Mouse (Mus musculus) Muller cell, postnatal 12 days (primary cell): ENCODE results near the gene Pcgf5.
A peak's percentile ranks its signal among the peaks of the same experiment; 100 is the strongest.

Experiments used
- DNase-seq: peaks from one replicate; pipeline ENCODE4 v3.0.0-alpha.2; 2015; ENCODE audit errors: inconsistent ontology term

The Pcgf5 gene

GRCm38 (mm10) chr19:36348161-36348800 is at the start of gene Pcgf5:
TSS of gene Pcgf5 (plus strand) at chr19:36348309.
- peak; percentile 91 for DNase-seq

GRCm38 (mm10) chr19:36305542-36305941 is 42.6 kb upstream of the Pcgf5 start:
- DNase-seq = peak; percentile 2

- no peak for DNase-seq
Measured at GRCm38 (mm10) chr19:36314010-36314409, 34.1 kb upstream of the Pcgf5 start.

- no peak for DNase-seq
Measured at GRCm38 (mm10) chr19:36319735-36320134, 28.4 kb upstream of the Pcgf5 start.

- no peak for DNase-seq
Measured at GRCm38 (mm10) chr19:36321066-36321465, 27.0 kb upstream of the Pcgf5 start.

- no peak for DNase-seq
Measured at GRCm38 (mm10) chr19:36323326-36323725, 24.8 kb upstream of the Pcgf5 start.

- DNase-seq = no peak
Measured at GRCm38 (mm10) chr19:36328678-36329077, 19.4 kb upstream of the Pcgf5 start.

GRCm38 (mm10) chr19:36347376-36347775 is 733 bp upstream of the Pcgf5 start:
- DNase-seq = no peak

- DNase-seq = no peak
Measured at GRCm38 (mm10) chr19:36347831-36348160, 313 bp upstream of the Pcgf5 start.

GRCm38 (mm10) chr19:36348801-36349486 is 835 bp downstream of the Pcgf5 start:
- peak; percentile 87 for DNase-seq

- DNase-seq = no peak
Measured at GRCm38 (mm10) chr19:36349487-36349955, 1.4 kb downstream of the Pcgf5 start.

- DNase-seq = peak; percentile 0
Measured at GRCm38 (mm10) chr19:36350181-36350580, 2.1 kb downstream of the Pcgf5 start.

- no peak for DNase-seq
Measured at GRCm38 (mm10) chr19:36350870-36351269, 2.8 kb downstream of the Pcgf5 start.

GRCm38 (mm10) chr19:36362541-36362940 is 14.4 kb downstream of the Pcgf5 start:
- no peak for DNase-seq

- DNase-seq = no peak
Measured at GRCm38 (mm10) chr19:36364757-36365156, 16.6 kb downstream of the Pcgf5 start.

GRCm38 (mm10) chr19:36371478-36371877 is 23.4 kb downstream of the Pcgf5 start:
- DNase-seq = no peak

- no peak for DNase-seq
Measured at GRCm38 (mm10) chr19:36373056-36373621, 25.0 kb downstream of the Pcgf5 start.

- DNase-seq = no peak
Measured at GRCm38 (mm10) chr19:36375200-36375783, 27.2 kb downstream of the Pcgf5 start.

GRCm38 (mm10) chr19:36377729-36378128 is 29.6 kb downstream of the Pcgf5 start:
- DNase-seq = no peak

GRCm38 (mm10) chr19:36378511-36379232 is 30.6 kb downstream of the Pcgf5 start:
- no peak for DNase-seq

- DNase-seq = no peak
Measured at GRCm38 (mm10) chr19:36382901-36383300, 34.8 kb downstream of the Pcgf5 start.

GRCm38 (mm10) chr19:36383977-36384376 is 35.9 kb downstream of the Pcgf5 start:
- DNase-seq = no peak
